Comparison of ENCODE assay signal across 24 mouse cellular contexts in genomic region chr10:75067446-75067845, GRCm38 (mm10). TPM values are rescaled to one million over a fixed set of nuclear protein-coding genes. Genes with fewer than 3 reads are reported as not detected.
"Had no signal": no experiment of that assay in that cellular context is flagged by ENCODE, and none has a peak within 500 bp of the region (broad histone marks: within the 10 kb centered on the region; RNA-seq: fewer than 3 reads in every experiment).

No protein-coding gene starts in this region.

- H3K9me3 ChIP-seq: midbrain, embryonic 12.5 days; neural tube, embryonic 13.5 days had no signal

- DNase-seq: layer of hippocampus, adult 9-11 months; layer of hippocampus, postnatal 36 days; lung, postnatal 10 days; thymus, adult 18-20 months; thymus, postnatal 36 days had no signal

- H3K4me3 ChIP-seq: left cerebral cortex, adult 2 months; midbrain, embryonic 12.5 days; myocyte; neural tube, embryonic 13.5 days had no signal

- H3K4me2 ChIP-seq: liver, embryonic 11.5 days; midbrain, embryonic 12.5 days; neural tube, embryonic 13.5 days had no signal

- H3K27me3 ChIP-seq: neural tube, embryonic 13.5 days had no signal

- ATAC-seq: intestine, postnatal 0 days; midbrain, embryonic 16.5 days had no signal

- H3K9ac ChIP-seq: liver, embryonic 14.5 days; midbrain, embryonic 12.5 days; neural tube, embryonic 13.5 days had no signal

- H3K27ac ChIP-seq: kidney, postnatal 0 days; left cerebral cortex, adult 2 months; liver, embryonic 14.5 days; midbrain, embryonic 12.5 days; neural tube, embryonic 13.5 days had no signal

RNA-seq across cellular contexts. Expression of gene Rab36, which starts 30.6 kb away (rescaled TPM):
- total RNA-seq: megakaryocyte-erythroid progenitor cell, adult 5-6 weeks had no signal

RNA-seq across cellular contexts. Expression of gene Rsph14, which starts 35.1 kb away (rescaled TPM):
- total RNA-seq: left cerebral cortex, adult 2 months; megakaryocyte-erythroid progenitor cell, adult 5-6 weeks; monocyte, adult 5-6 weeks; neutrophil, adult 5-6 weeks had no signal
- polyA plus RNA-seq: intestine, embryonic 14.5 days; intestine, postnatal 0 days; kidney, postnatal 0 days; limb, embryonic 11.5 days; limb, embryonic 14.5 days; liver, embryonic 11.5 days; liver, embryonic 14.5 days; midbrain, embryonic 12.5 days; myocyte; small intestine, adult 2 months; spleen, adult 2 months; stomach, embryonic 16.5 days; urinary bladder, adult 2 months had no signal
